Mouse (Mus musculus) CD4-positive naive resting alpha-beta T cell, adult 57 days (primary cell): ENCODE data around the gene 4930432K21Rik. TPM values are rescaled to one million over a fixed set of nuclear protein-coding genes. Genes with fewer than 3 reads are reported as not detected.

Experiments
- total RNA-seq: library from RNA; stranded (reverse); gene quantifications from one replicate; pipeline ENCODE4 v1.2.4, GENCODE M21; 2023

The 4930432K21Rik gene
- 2.4 TPM for total RNA-seq

DNA sequence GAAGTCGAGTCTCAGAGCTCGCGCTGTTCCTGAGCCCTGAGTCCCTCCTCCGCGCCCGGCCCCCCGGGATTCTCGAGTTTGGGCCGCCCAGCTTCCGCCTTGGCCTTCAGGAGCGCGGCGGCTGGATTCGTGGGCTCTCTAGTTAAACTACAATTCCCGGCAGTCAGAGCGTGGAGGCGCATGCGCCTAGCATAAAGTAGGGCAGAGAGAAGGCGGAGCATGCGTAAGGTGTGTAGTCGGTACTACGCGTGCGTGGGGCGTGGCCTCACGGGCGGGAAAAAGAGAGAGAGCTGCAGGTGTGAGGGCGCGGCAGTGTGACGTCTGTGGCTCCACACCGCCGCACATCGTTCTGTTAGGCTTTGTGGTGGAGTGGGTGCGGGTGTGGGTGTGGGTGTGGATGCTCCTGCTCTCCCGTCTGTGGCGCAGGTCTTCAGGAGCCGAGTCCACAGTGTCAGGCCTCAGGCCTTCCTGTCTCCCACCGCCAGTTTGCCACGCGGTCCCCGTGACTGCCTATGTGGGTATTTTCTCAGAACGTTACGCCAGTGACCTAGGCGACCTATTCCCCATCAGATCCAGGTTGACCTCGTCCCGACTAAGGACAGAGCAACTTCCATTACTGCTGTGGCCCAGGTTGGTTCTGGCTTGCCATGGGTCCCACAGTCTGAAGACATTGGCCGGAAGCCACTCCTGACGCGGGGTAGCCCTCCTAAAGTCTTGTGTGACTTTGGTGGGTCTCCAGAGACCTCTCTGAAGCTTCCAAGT lies at the start of gene 4930432K21Rik, which contains the start of gene Cc2d1a:
4930432K21Rik (plus strand) TSS at position 257 of the 762 bp plus-strand sequence.
Cc2d1a (minus strand) TSS at position 168 of the 762 bp plus-strand sequence.

DNA sequence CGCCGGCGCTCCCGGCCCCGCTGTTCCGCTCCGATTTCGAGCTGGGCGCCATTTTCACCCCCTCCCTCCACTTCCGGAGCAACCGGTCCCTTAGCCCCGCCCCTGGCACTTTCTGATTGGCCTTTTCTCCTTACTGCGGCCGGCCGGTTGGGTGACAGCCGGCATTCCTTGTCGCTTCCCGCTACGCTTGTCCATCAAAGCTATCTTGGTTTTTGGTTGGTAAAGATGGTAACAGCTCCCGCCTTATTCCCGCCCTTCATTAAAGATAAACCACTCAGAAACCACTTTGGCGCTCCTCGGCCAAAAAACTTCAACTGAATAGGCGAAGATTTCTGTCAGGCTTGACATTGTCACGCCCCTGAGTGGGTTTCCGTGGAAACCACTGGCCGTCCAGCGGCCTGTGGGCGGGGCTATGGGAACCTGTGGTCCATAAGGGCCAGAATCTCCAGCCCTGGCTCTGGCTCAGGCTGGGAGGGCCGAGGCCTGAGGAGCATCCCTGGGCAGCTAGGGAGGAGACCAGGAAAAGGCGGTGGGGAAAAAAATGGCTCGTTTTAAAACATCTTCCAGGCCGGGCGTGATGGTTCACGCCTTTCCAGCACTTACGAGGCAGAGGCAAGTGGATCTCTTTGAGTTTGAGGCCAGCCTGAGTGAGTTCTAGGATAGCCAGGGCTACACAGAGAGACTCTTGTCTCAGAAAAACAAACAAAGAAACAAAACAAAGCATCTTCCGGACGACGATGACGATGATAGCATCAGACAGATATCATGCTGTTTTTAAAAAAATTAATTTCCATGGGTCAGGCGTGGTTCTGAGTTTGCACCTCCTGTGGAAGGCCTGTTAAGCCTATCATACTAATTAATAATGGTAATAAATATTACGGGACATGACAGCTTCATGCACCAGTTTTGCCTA lies 42.9 kb upstream of the 4930432K21Rik start, which contains the start of gene Dcaf15:
Dcaf15 (minus strand) TSS at position 72 of the 913 bp plus-strand sequence.

DNA sequence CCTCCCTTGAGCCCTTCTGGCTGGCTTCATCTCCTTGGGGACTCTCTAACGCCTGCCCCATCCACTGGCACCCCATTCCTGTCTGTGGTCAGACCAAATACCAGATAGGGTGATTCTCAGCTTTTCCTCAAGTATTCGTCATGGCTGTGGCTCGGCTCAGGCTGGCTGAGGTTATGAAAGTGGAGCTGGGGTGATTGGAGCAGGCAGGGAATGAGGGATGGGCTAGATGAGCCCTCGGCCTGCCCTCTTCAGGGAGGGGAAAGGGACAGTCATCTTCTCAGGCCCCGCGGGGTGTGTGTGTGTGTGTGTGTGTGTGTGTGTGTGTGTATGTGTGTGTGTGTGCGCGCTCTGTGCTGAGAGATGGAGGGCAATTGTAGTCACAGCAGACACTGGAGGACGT lies 22.2 kb upstream of the 4930432K21Rik start, which contains the start of gene Podnl1:
Podnl1 (plus strand) TSS at position 334 of the 400 bp plus-strand sequence.

DNA sequence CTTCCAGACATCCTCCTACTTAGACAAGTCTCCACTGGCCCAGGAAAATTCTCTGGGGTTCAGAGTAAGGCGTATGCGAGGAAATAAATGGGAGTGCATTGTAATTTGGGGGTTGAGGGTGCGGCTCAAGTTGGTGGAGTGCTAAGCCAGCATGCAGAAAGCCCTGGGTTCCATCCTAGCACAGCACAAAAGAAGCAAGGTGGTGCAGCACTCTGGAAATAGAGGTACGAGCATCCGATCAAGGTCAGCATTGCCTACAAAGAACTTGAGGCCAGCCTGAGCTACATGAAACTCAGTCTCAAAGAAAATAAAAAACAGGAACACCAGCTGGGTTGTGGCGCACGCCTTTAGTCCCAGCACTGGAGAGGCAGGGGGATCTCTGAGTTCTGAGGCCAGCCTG lies 37.3 kb downstream of the 4930432K21Rik start, which contains the start of gene Nanos3:
Nanos3 (minus strand) TSS at position 101 of the 400 bp plus-strand sequence.

Other genes with a start within 250 kb of the 4930432K21Rik start
- 70.9 TPM for gene Adgrl1, start 247.9 kb upstream of the 4930432K21Rik start, total RNA-seq
- 1.3 TPM for gene Gm10644, start 192.8 kb upstream of the 4930432K21Rik start, total RNA-seq
- gene Asf1b, start 192.5 kb upstream of the 4930432K21Rik start, total RNA-seq: 5.4 TPM
- gene Prkaca, start 175.0 kb upstream of the 4930432K21Rik start, total RNA-seq: 37.8 TPM
- gene Samd1, start 150.4 kb upstream of the 4930432K21Rik start, total RNA-seq: 52.6 TPM
- gene 1700067K01Rik, start 146.5 kb upstream of the 4930432K21Rik start, total RNA-seq: not detected
- gene 2210011C24Rik, start 135.9 kb upstream of the 4930432K21Rik start, total RNA-seq: not detected
- not detected for gene Palm3, start 126.6 kb upstream of the 4930432K21Rik start, total RNA-seq
- gene Il27ra, start 105.4 kb upstream of the 4930432K21Rik start, total RNA-seq: 280 TPM
- 1.4 TPM for gene Rln3, start 103.0 kb upstream of the 4930432K21Rik start, total RNA-seq
- gene Gm10643, start 82.9 kb upstream of the 4930432K21Rik start, total RNA-seq: 5.0 TPM
- 124 TPM for gene Rfx1, start 81.2 kb upstream of the 4930432K21Rik start, total RNA-seq
- 69.1 TPM for gene Dcaf15, start 43.3 kb upstream of the 4930432K21Rik start, total RNA-seq
- 3.8 TPM for gene Podnl1, start 22.0 kb upstream of the 4930432K21Rik start, total RNA-seq
- 32.5 TPM for gene Cc2d1a, start 89 bp upstream of the 4930432K21Rik start, total RNA-seq
- gene Nanos3, start 37.2 kb downstream of the 4930432K21Rik start, total RNA-seq: not detected
- 32.3 TPM for gene Zswim4, start 89.0 kb downstream of the 4930432K21Rik start, total RNA-seq
- 199 TPM for gene D8Ertd738e, start 101.7 kb downstream of the 4930432K21Rik start, total RNA-seq
- 43.7 TPM for gene Mri1, start 109.3 kb downstream of the 4930432K21Rik start, total RNA-seq
- 16.2 TPM for gene Ccdc130, start 122.4 kb downstream of the 4930432K21Rik start, total RNA-seq
- 7.9 TPM for gene Cacna1a, start 240.4 kb downstream of the 4930432K21Rik start, total RNA-seq